Mouse (Mus musculus) thymus, adult 2 months (tissue): ENCODE results near the gene Ski.

Source experiments
- CTCF ChIP-seq: fragments of 200-500 bp; IDR thresholded peaks from 2 replicates; pipeline ENCODE4 v1.5.1; 2012; ENCODE audit warnings: mild to moderate bottlenecking, control low read depth, low read length, moderate library complexity, borderline replicate concordance; ENCODE audit not compliant: control insufficient read depth, poor library complexity, insufficient read depth; ENCODE audit errors: extremely low read depth
- POLR2A ChIP-seq: fragments of 200-500 bp; IDR thresholded peaks from 2 replicates; pipeline ENCODE4 v1.6.1; 2012; ENCODE audit warnings: mild to moderate bottlenecking, low read length, control low read depth, moderate library complexity; ENCODE audit not compliant: control insufficient read depth, poor library complexity, insufficient read depth; ENCODE audit errors: extremely low read depth

DNA sequence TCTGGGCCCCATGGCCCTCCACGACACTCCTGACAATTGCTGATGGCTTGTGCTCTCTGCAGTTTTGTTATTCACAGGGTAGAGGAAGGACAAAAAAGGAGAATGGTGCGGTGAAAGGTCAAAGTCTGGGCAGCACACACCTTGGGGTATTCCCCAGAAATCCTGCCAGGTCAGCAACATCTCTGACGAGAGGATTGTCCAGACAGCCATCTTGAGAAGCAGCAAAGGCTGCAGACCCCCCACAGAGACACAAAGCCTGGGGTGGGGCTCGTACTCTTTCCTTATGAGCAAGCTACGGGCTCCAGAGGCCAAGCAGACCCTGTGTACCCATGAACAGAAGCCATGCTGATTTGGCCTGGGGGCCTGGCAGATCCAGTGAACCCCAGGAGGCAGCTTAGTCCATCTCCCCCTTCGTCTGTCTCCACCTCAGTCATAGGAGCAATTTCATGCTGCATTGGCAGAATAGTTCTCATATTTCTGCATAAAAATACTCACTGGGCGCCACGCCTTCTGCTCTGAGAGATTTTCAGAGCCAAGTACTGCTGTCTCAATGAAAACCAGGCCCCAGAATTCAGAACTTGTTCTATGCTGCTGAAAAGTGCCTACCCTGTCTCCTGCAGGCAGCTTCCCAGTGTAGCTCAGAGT is 108.5 kb downstream of the Ski start:
- no peak for TF ChIP-seq CTCF
- no peak for TF ChIP-seq POLR2A
